Mouse (Mus musculus) G1E (cell line): ENCODE measurements around the gene Gramd1b.

ENCODE experiments used
- CTCF ChIP-seq: IDR thresholded peaks from 2 replicates; pipeline ENCODE4 v1.5.1; 2012; ENCODE audit warnings: low read depth, low read length, inconsistent platforms, mixed read lengths
- GATA1 ChIP-seq: IDR thresholded peaks from 2 replicates; pipeline ENCODE4 v1.6.1; 2012; ENCODE audit warnings: borderline replicate concordance, low read length, inconsistent platforms, mixed read lengths

DNA sequence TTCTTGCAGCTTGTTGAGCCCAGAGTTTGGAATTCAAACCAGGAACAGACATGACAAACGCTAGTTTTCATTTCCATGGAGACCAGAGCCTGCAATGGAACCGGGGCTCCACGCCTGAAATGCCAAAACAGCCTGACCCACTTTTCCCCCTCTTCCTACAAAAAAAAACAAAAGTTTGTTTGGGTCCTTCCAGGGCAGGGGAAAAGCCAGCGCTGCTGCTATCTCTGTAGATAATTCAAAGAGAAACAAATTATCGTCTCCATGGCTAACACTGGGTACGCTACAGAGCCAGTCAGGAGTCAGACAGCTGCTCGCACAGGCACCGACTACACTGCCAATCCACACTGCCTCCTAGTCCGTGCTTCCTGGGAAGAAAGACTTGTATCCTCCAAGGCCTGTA is 191.6 kb downstream of the Gramd1b start:
- TF ChIP-seq CTCF (no peak), GATA1 (no peak)
